Mouse (Mus musculus) bone marrow, adult 2 months (tissue): ENCODE results near the gene Sept7.

Source experiments
- CTCF ChIP-seq: fragments of 200-500 bp; IDR thresholded peaks from 2 replicates; pipeline ENCODE4 v1.5.1; 2011; ENCODE audit warnings: low read length, control low read depth; ENCODE audit not compliant: control insufficient read depth, insufficient read depth
- POLR2A ChIP-seq: fragments of 200-500 bp; IDR thresholded peaks from 2 replicates; pipeline ENCODE4 v1.6.1; 2011; ENCODE audit warnings: low read depth, mild to moderate bottlenecking, control low read depth, low read length, borderline replicate concordance; ENCODE audit not compliant: control insufficient read depth

GRCm38 (mm10) chr9:25327727-25328370 lies 75.6 kb downstream of the Sept7 start:
- TF ChIP-seq CTCF: no peak
- TF ChIP-seq POLR2A: no peak
